Mouse (Mus musculus) midbrain, embryonic 15.5 days (tissue): ENCODE results near the gene Srm. TPM values are rescaled to one million over a fixed set of nuclear protein-coding genes. Genes with fewer than 3 reads are reported as not detected.

Experiments
- ATAC-seq: fragments of 200-750 bp; cut with Nextera tagmentation; replicated peaks from 2 replicates; pipeline ENCODE4 v1.8.0; 2017; ENCODE audit warnings: moderate TSS enrichment
- H3K27ac ChIP-seq: fragments of 300-500 bp; sonication (generic); 2 replicates; pipeline ENCODE4 v1.5.1; 2015; ENCODE audit warnings: mild to moderate bottlenecking, inconsistent platforms
- H3K27me3 ChIP-seq: fragments of 300-500 bp; sonication (generic); replicated peaks from 2 replicates; pipeline ENCODE4 v1.6.1; 2015; ENCODE audit warnings: inconsistent platforms
- H3K36me3 ChIP-seq: fragments of 300-500 bp; sonication (generic); replicated peaks from 2 replicates; pipeline ENCODE4 v1.6.1; 2015; ENCODE audit warnings: inconsistent platforms
- H3K4me1 ChIP-seq: fragments of 300-500 bp; sonication (generic); 2 replicates; pipeline ENCODE4 v1.6.1; 2015; ENCODE audit warnings: inconsistent platforms
- H3K4me2 ChIP-seq: fragments of 300-500 bp; sonication (generic); 2 replicates; pipeline ENCODE4 v1.6.1; 2015; ENCODE audit warnings: inconsistent platforms, mild to moderate bottlenecking, moderate library complexity
- H3K4me3 ChIP-seq: fragments of 300-500 bp; sonication (generic); 2 replicates; pipeline ENCODE4 v1.5.1; 2015; ENCODE audit warnings: mild to moderate bottlenecking, inconsistent platforms
- H3K9ac ChIP-seq: fragments of 300-500 bp; sonication (generic); 2 replicates; pipeline ENCODE4 v1.6.1; 2015; ENCODE audit warnings: mild to moderate bottlenecking, inconsistent platforms
- H3K9me3 ChIP-seq: fragments of 300-500 bp; sonication (generic); 2 replicates; pipeline ENCODE4 v1.6.1; 2016; ENCODE audit warnings: inconsistent platforms
- WGBS: fragments of 180-500 bp; shearing (Covaris S2); methylation state at CpG from one replicate; pipeline ENCODE4 v1.1.7; 2015; ENCODE audit warnings: mixed read lengths; 5-methylcytosine and 5-hydroxymethylcytosine counted together
- polyA plus RNA-seq: library from polyadenylated mRNA; unstranded; fragments of >200 nt; fragmentation: Nextera tagmentation; extraction: Ambion mirVana; gene quantifications from 2 replicates; pipeline ENCODE4 v1.2.1, GENCODE M21; 2015

The Srm gene
- polyA plus RNA-seq, 1 experiment from 2014 or later: 160 TPM

DNA sequence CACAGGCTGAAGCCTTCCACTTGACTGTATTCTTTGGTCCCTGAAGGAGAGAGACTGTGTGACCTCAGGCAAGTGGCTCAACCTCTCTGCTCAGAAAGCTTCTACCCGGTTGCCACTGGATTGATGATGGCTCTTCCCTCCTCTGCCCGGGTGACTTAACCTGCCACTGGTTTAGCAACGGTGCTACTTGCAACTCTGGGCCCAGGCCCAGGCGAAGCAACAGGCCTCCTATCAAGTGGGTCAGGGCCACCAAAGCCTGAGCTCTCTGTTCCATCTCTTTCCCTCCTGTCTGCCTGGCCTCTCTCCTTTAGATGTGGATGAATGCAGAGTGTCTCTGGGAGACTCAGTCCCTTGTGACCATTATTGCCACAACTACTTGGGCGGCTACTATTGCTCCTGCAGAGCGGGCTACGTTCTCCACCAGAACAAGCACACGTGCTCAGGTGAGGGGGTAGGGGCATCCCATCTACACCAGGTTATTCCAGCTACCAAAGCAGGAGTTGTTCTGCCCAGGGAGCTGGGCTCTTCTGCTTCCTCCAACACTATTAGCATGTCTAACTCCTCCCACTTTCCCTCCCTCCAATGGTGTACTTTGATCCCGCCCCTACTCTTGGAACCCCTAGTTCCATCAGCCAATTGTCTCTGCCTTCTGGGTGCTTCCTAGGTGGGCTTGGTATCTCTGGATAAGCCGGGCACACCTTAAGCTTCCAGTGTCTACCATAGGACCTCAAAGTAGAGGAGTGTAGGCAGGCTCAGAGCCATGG is 12.3 kb downstream of the Srm start:
- Histone ChIP-seq H3K4me1 (no peaks in the 10 kb centered on the region), H3K9me3 (no peaks in the 10 kb centered on the region), H3K36me3 (0 out of 2 replicates have a peak, but pooled peaks cover 3% of the 10 kb centered on the region), H3K27ac (no peak overlapping the region), H3K4me3 (no peak overlapping the region), H3K27me3 (no peaks in the 10 kb centered on the region), H3K4me2 (no peak overlapping the region), H3K9ac (no peak overlapping the region)
- WGBS: 75% methylated on average over 10 of the region's 10 CpGs
- no peak for ATAC-seq

GRCm38 (mm10) chr4:148604141-148604540 is 12.8 kb downstream of the Srm start:
- 82% methylated on average over 7 of the region's 7 CpGs for WGBS
- no peak overlapping the region for H3K4me2 ChIP-seq
- no peaks in the 10 kb centered on the region for H3K4me1 ChIP-seq
- no peak overlapping the region for H3K27ac ChIP-seq
- H3K36me3 ChIP-seq: no peaks in the 10 kb centered on the region
- H3K27me3 ChIP-seq: no peaks in the 10 kb centered on the region
- no peak for ATAC-seq
- no peak overlapping the region for H3K9ac ChIP-seq
- no peaks in the 10 kb centered on the region for H3K9me3 ChIP-seq
- H3K4me3 ChIP-seq: no peak overlapping the region

GRCm38 (mm10) chr4:148604541-148605165 is 13.3 kb downstream of the Srm start:
- Histone ChIP-seq H3K4me3 (no peak overlapping the region), H3K4me2 (no peak overlapping the region), H3K9me3 (no peaks in the 10 kb centered on the region), H3K27me3 (no peaks in the 10 kb centered on the region), H3K27ac (no peak overlapping the region), H3K36me3 (no peaks in the 10 kb centered on the region), H3K4me1 (no peaks in the 10 kb centered on the region), H3K9ac (no peak overlapping the region)
- ATAC-seq: no peak; the same call in 1 of the 2 replicates
- 92% methylated on average over 3 of the region's 3 CpGs for whole genome bisulfite sequencing

GRCm38 (mm10) chr4:148607758-148608157 is 16.5 kb downstream of the Srm start:
- 29% methylated on average over 5 of the region's 5 CpGs for WGBS
- no peak overlapping the region for H3K27ac ChIP-seq
- no peak overlapping the region for H3K4me2 ChIP-seq
- no peaks in the 10 kb centered on the region for H3K9me3 ChIP-seq
- no peak overlapping the region for H3K9ac ChIP-seq
- H3K4me1 ChIP-seq: no peaks in the 10 kb centered on the region
- H3K27me3 ChIP-seq: no peaks in the 10 kb centered on the region
- no peak for ATAC-seq
- H3K36me3 ChIP-seq: no peaks in the 10 kb centered on the region
- H3K4me3 ChIP-seq: no peak overlapping the region

- no peak for ATAC-seq
- 91% methylated on average over 5 of the region's 5 CpGs for WGBS
Measured at GRCm38 (mm10) chr4:148609805-148610204, 18.5 kb downstream of the Srm start.

GRCm38 (mm10) chr4:148610631-148611364 is 19.5 kb downstream of the Srm start:
- H3K27ac ChIP-seq: no peak overlapping the region
- H3K4me1 ChIP-seq: no peaks in the 10 kb centered on the region
- WGBS: 78% methylated on average over 5 of the region's 5 CpGs
- H3K9ac ChIP-seq: no peak overlapping the region
- H3K9me3 ChIP-seq: no peaks in the 10 kb centered on the region
- H3K27me3 ChIP-seq: no peaks in the 10 kb centered on the region
- H3K4me3 ChIP-seq: no peak overlapping the region
- H3K36me3 ChIP-seq: peaks cover 11% of the 10 kb centered on the region
- no peak overlapping the region for H3K4me2 ChIP-seq
- ATAC-seq: no peak

More at GRCm38 (mm10) chr4:148609805-148610204, 18.5 kb downstream of the Srm start:
- Histone ChIP-seq H3K4me3 (no peak overlapping the region), H3K9ac (no peak overlapping the region), H3K9me3 (no peaks in the 10 kb centered on the region), H3K27ac (no peak overlapping the region), H3K36me3 (peaks cover 2% of the 10 kb centered on the region), H3K4me1 (no peaks in the 10 kb centered on the region), H3K27me3 (no peaks in the 10 kb centered on the region), H3K4me2 (no peak overlapping the region)

- H3K36me3 ChIP-seq: peaks cover 21% of the 10 kb centered on the region
- H3K27me3 ChIP-seq: no peaks in the 10 kb centered on the region
- WGBS: 63% methylated on average over 4 of the region's 4 CpGs
- no peak overlapping the region for H3K4me2 ChIP-seq
- ATAC-seq: no peak
- H3K27ac ChIP-seq: no peak overlapping the region
- no peaks in the 10 kb centered on the region for H3K4me1 ChIP-seq
- no peak overlapping the region for H3K4me3 ChIP-seq
- H3K9ac ChIP-seq: no peak overlapping the region
- no peaks in the 10 kb centered on the region for H3K9me3 ChIP-seq
Measured at GRCm38 (mm10) chr4:148612557-148612956, 21.3 kb downstream of the Srm start.

GRCm38 (mm10) chr4:148613738-148614137 is 22.4 kb downstream of the Srm start:
- no peaks in the 10 kb centered on the region for H3K4me1 ChIP-seq
- no peak overlapping the region for H3K9ac ChIP-seq
- 62% methylated on average over 9 of the region's 9 CpGs for WGBS
- H3K4me3 ChIP-seq: no peak overlapping the region
- no peaks in the 10 kb centered on the region for H3K9me3 ChIP-seq
- H3K4me2 ChIP-seq: no peak overlapping the region
- peaks cover 28% of the 10 kb centered on the region for H3K36me3 ChIP-seq
- ATAC-seq: no peak
- no peak overlapping the region for H3K27ac ChIP-seq
- no peaks in the 10 kb centered on the region for H3K27me3 ChIP-seq

- Histone ChIP-seq H3K9ac (no peak overlapping the region), H3K36me3 (peaks cover 72% of the 10 kb centered on the region)
- ATAC-seq: no peak
Measured at GRCm38 (mm10) chr4:148619805-148620204, 28.5 kb downstream of the Srm start.

DNA sequence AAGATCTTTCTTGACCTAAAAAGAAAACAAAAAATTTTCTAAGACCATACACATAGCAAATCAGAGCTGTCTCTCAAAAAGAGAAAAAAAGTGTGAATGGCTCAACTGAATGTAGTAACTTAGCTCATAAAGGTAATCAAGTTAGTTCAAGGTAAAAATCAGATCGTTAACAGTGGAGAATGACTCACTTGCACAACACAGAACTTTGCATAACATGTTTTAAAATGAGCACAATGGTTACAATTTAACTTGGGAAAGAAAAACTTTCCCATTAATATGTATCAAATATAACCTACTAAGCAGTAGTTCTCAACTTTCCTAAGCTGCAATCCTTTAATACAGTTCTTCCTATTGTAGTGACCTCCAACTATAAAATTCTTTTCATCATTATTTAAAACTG is 29.4 kb downstream of the Srm start:
- H3K36me3 ChIP-seq: peaks cover 63% of the 10 kb centered on the region
- no peak overlapping the region for H3K4me3 ChIP-seq

More at GRCm38 (mm10) chr4:148619805-148620204, 28.5 kb downstream of the Srm start:
- no peaks in the 10 kb centered on the region for H3K9me3 ChIP-seq
- H3K27ac ChIP-seq: no peak overlapping the region
- no peaks in the 10 kb centered on the region for H3K27me3 ChIP-seq
- peaks cover 16% of the 10 kb centered on the region for H3K4me1 ChIP-seq
- H3K4me3 ChIP-seq: no peak overlapping the region
- H3K4me2 ChIP-seq: no peak overlapping the region
- 81% methylated on average over 1 of the region's 1 CpGs for WGBS

DNA sequence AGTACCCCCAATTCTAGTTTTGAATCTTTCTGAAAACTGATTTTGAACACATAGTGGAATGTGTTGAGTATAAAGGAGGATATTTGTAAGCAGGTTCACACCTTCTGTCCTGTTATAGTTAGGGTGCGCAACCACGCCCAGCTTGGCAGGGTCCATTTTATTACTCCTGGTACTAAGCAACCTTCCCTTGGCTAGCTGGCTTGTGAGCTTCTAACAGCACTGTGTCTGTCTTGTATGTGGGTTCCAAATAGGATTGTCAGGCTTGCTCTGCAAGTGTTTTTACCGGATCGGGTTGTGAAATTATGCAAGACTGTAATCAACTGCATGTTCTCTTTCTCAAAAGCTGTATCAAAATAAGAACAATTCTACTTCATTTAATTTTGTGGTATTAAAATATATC is 31.2 kb downstream of the Srm start:
- Histone ChIP-seq H3K4me1 (peaks cover 28% of the 10 kb centered on the region), H3K9ac (no peak overlapping the region), H3K4me3 (no peak overlapping the region), H3K9me3 (no peaks in the 10 kb centered on the region), H3K4me2 (no peak overlapping the region), H3K36me3 (peaks cover 54% of the 10 kb centered on the region), H3K27ac (no peak overlapping the region), H3K27me3 (no peaks in the 10 kb centered on the region)
- ATAC-seq: no peak
- WGBS: 94% methylated on average over 4 of the region's 4 CpGs

More for the DNA sequence above, 29.4 kb downstream of the Srm start:
- H3K9me3 ChIP-seq: no peaks in the 10 kb centered on the region
- no peak overlapping the region for H3K9ac ChIP-seq
- H3K27me3 ChIP-seq: no peaks in the 10 kb centered on the region
- H3K4me1 ChIP-seq: peaks cover 24% of the 10 kb centered on the region
- ATAC-seq: no peak
- WGBS: 100% methylated on average over 1 of the region's 1 CpGs
- H3K27ac ChIP-seq: no peak overlapping the region
- H3K4me2 ChIP-seq: no peak overlapping the region

GRCm38 (mm10) chr4:148623609-148624008 is 32.3 kb downstream of the Srm start:
- Histone ChIP-seq H3K9ac (no peak overlapping the region), H3K27ac (no peak overlapping the region), H3K27me3 (no peaks in the 10 kb centered on the region), H3K9me3 (no peaks in the 10 kb centered on the region), H3K4me2 (no peak overlapping the region), H3K36me3 (peaks cover 48% of the 10 kb centered on the region), H3K4me1 (peaks cover 28% of the 10 kb centered on the region), H3K4me3 (no peak overlapping the region)
- 93% methylated on average over 4 of the region's 4 CpGs for WGBS
- no peak for ATAC-seq
